Mouse (Mus musculus) forebrain, postnatal 0 days (tissue): Measurements from ENCODE around the gene Olfr764-ps1. TPM values are rescaled to one million over a fixed set of nuclear protein-coding genes. Genes with fewer than 3 reads are reported as not detected.

Experiments used
- polyA plus RNA-seq: library from polyadenylated mRNA; unstranded; fragments of >200 nt; fragmentation: Nextera tagmentation; extraction: Ambion mirVana; gene quantifications from 2 replicates; pipeline ENCODE4 v1.2.1, GENCODE M21; 2015
- total RNA-seq: library from RNA; depleted of rRNA; stranded (reverse); fragments of >200 nt; gene quantifications from 2 replicates; pipeline ENCODE4 v1.2.3, GENCODE M21; 2014; rRNA removed

The Olfr764-ps1 gene
- total and polyA plus RNA-seq, 2 experiments from 2014 or later = not detected

Other genes with a start within 250 kb of the Olfr764-ps1 start
- gene Mmp19, start 249.0 kb downstream of the Olfr764-ps1 start, total RNA-seq = 0.57 and 0.69 TPM in 2 replicates
- gene Mmp19, start 249.0 kb downstream of the Olfr764-ps1 start, polyA plus RNA-seq = 0.33 and 0.36 TPM in 2 replicates
- 39.6 and 45.7 TPM in 2 replicates for gene Dnajc14, start 235.8 kb downstream of the Olfr764-ps1 start, total RNA-seq
- gene Dnajc14, start 235.8 kb downstream of the Olfr764-ps1 start, polyA plus RNA-seq = 30.5 and 38.2 TPM in 2 replicates
- gene Tmem198b, start 235.5 kb downstream of the Olfr764-ps1 start, total RNA-seq = 9.5 and 12.9 TPM in 2 replicates
- gene Tmem198b, start 235.5 kb downstream of the Olfr764-ps1 start, polyA plus RNA-seq = 12.9 and 14.6 TPM in 2 replicates
- gene Sarnp, start 222.6 kb downstream of the Olfr764-ps1 start, total RNA-seq = 54.6 and 59.6 TPM in 2 replicates
- 146 and 167 TPM in 2 replicates for gene Sarnp, start 222.6 kb downstream of the Olfr764-ps1 start, polyA plus RNA-seq
- gene Ormdl2, start 218.3 kb downstream of the Olfr764-ps1 start, total RNA-seq = 6.3 and 8.3 TPM in 2 replicates
- gene Ormdl2, start 218.3 kb downstream of the Olfr764-ps1 start, polyA plus RNA-seq = 13.2 and 16.1 TPM in 2 replicates
- gene Gdf11, start 148.2 kb downstream of the Olfr764-ps1 start, total RNA-seq = 15.7 and 19.1 TPM in 2 replicates
- gene Gdf11, start 148.2 kb downstream of the Olfr764-ps1 start, polyA plus RNA-seq = 4.3 and 6.7 TPM in 2 replicates
- 11.7 and 25.2 TPM in 2 replicates for gene Cd63, start 138.9 kb downstream of the Olfr764-ps1 start, total RNA-seq
- 168 and 188 TPM in 2 replicates for gene Cd63, start 138.9 kb downstream of the Olfr764-ps1 start, polyA plus RNA-seq
- gene Rdh5, start 117.0 kb downstream of the Olfr764-ps1 start, total RNA-seq = 4.1 and 5.8 TPM in 2 replicates
- gene Rdh5, start 117.0 kb downstream of the Olfr764-ps1 start, polyA plus RNA-seq = 6.9 and 10.2 TPM in 2 replicates
- gene Bloc1s1, start 115.9 kb downstream of the Olfr764-ps1 start, total RNA-seq = 120 and 149 TPM in 2 replicates
- 246 and 305 TPM in 2 replicates for gene Bloc1s1, start 115.9 kb downstream of the Olfr764-ps1 start, polyA plus RNA-seq
- 7.7 and 12.7 TPM in 2 replicates for gene Itga7, start 106.1 kb downstream of the Olfr764-ps1 start, total RNA-seq
- gene Itga7, start 106.1 kb downstream of the Olfr764-ps1 start, polyA plus RNA-seq = 5.8 and 7.7 TPM in 2 replicates
- not detected in 2 replicates for gene Mettl7b, start 78.9 kb downstream of the Olfr764-ps1 start, total RNA-seq
- gene Mettl7b, start 78.9 kb downstream of the Olfr764-ps1 start, polyA plus RNA-seq = not detected in 2 replicates
- not detected in 2 replicates for gene Olfr9, start 50.5 kb downstream of the Olfr764-ps1 start, total RNA-seq
- gene Olfr9, start 50.5 kb downstream of the Olfr764-ps1 start, polyA plus RNA-seq = not detected in 2 replicates
- not detected in 2 replicates for gene Olfr763, start 29.1 kb downstream of the Olfr764-ps1 start, total RNA-seq
- gene Olfr763, start 29.1 kb downstream of the Olfr764-ps1 start, polyA plus RNA-seq = not detected in 2 replicates
- gene Olfr765, start 10.1 kb upstream of the Olfr764-ps1 start, total RNA-seq = not detected in 2 replicates
- not detected in 2 replicates for gene Olfr765, start 10.1 kb upstream of the Olfr764-ps1 start, polyA plus RNA-seq
- not detected in 2 replicates for gene Olfr766-ps1, start 29.1 kb upstream of the Olfr764-ps1 start, total RNA-seq
- not detected in 2 replicates for gene Olfr766-ps1, start 29.1 kb upstream of the Olfr764-ps1 start, polyA plus RNA-seq
- gene Olfr767, start 43.0 kb upstream of the Olfr764-ps1 start, total RNA-seq = not detected in 2 replicates
- not detected in 2 replicates for gene Olfr767, start 43.0 kb upstream of the Olfr764-ps1 start, polyA plus RNA-seq
- gene Olfr768, start 59.5 kb upstream of the Olfr764-ps1 start, total RNA-seq = not detected in 2 replicates
- not detected in 2 replicates for gene Olfr768, start 59.5 kb upstream of the Olfr764-ps1 start, polyA plus RNA-seq
- gene Olfr769, start 78.0 kb upstream of the Olfr764-ps1 start, total RNA-seq = not detected in 2 replicates
- gene Olfr769, start 78.0 kb upstream of the Olfr764-ps1 start, polyA plus RNA-seq = not detected in 2 replicates
- gene Olfr770, start 99.1 kb upstream of the Olfr764-ps1 start, total RNA-seq = not detected in 2 replicates
- not detected in 2 replicates for gene Olfr770, start 99.1 kb upstream of the Olfr764-ps1 start, polyA plus RNA-seq
- not detected in 2 replicates for gene Olfr771, start 124.9 kb upstream of the Olfr764-ps1 start, total RNA-seq
- gene Olfr771, start 124.9 kb upstream of the Olfr764-ps1 start, polyA plus RNA-seq = not detected in 2 replicates
- not detected in 2 replicates for gene Olfr772, start 138.0 kb upstream of the Olfr764-ps1 start, total RNA-seq
- not detected in 2 replicates for gene Olfr772, start 138.0 kb upstream of the Olfr764-ps1 start, polyA plus RNA-seq
- gene Olfr773, start 147.5 kb upstream of the Olfr764-ps1 start, total RNA-seq = not detected in 2 replicates
- not detected in 2 replicates for gene Olfr773, start 147.5 kb upstream of the Olfr764-ps1 start, polyA plus RNA-seq
- not detected in 2 replicates for gene Olfr774, start 196.3 kb upstream of the Olfr764-ps1 start, total RNA-seq
- gene Olfr774, start 196.3 kb upstream of the Olfr764-ps1 start, polyA plus RNA-seq = not detected in 2 replicates
- not detected in 2 replicates for gene Olfr775, start 208.5 kb upstream of the Olfr764-ps1 start, total RNA-seq
- not detected in 2 replicates for gene Olfr775, start 208.5 kb upstream of the Olfr764-ps1 start, polyA plus RNA-seq
- not detected in 2 replicates for gene Olfr776, start 219.2 kb upstream of the Olfr764-ps1 start, total RNA-seq
- gene Olfr776, start 219.2 kb upstream of the Olfr764-ps1 start, polyA plus RNA-seq = not detected in 2 replicates
- not detected in 2 replicates for gene Olfr777, start 231.6 kb upstream of the Olfr764-ps1 start, total RNA-seq
- gene Olfr777, start 231.6 kb upstream of the Olfr764-ps1 start, polyA plus RNA-seq = not detected in 2 replicates